Mouse (Mus musculus): ENCODE measurements around the gene Cdk10.

- TF ChIP-seq GATA1 (IDR thresholded peaks at IDR 0.05; ENCODE audit: low read length): no peak
- no peak for TF ChIP-seq TAL1 (IDR thresholded peaks at IDR 0.05; ENCODE audit: low read length)
These were observed 3.7 kb upstream of the Cdk10 start for GRCm38 (mm10) chr8:123220917-123221316.
